Mouse (Mus musculus): Measurements from ENCODE around the gene Large1. TPM values are rescaled to one million over a fixed set of nuclear protein-coding genes. Genes with fewer than 3 reads are reported as not detected.
"Not testable (repeated sequence)": the region's sequence is repeated elsewhere in the genome, so short reads cannot be mapped to it uniquely, and the experiment has no call there.

Gene Large1
- total RNA-seq, 2 experiments from 2014 or later: 1.4 to 5.3 TPM

- no peak for ATAC-seq (replicated peaks; ENCODE audit: poor library complexity)
These were observed 305.2 kb downstream of the Large1 start for GRCm38 (mm10) chr8:73048136-73048535.

- ATAC-seq (replicated peaks; ENCODE audit: poor library complexity): no peak
These were observed 323.6 kb downstream of the Large1 start for GRCm38 (mm10) chr8:73029787-73030186.

GRCm38 (mm10) chr8:73018241-73018640 is 335.1 kb downstream of the Large1 start:
- ATAC-seq (replicated peaks; ENCODE audit: poor library complexity): no peak

- ATAC-seq (replicated peaks; ENCODE audit: poor library complexity): no peak
These were observed 335.7 kb downstream of the Large1 start for GRCm38 (mm10) chr8:73017601-73018000.

- no peak for ATAC-seq (replicated peaks; ENCODE audit: poor library complexity)
These were observed 337.0 kb downstream of the Large1 start for GRCm38 (mm10) chr8:73016303-73016702.

- no peak for ATAC-seq (replicated peaks; ENCODE audit: poor library complexity)
These were observed 345.9 kb downstream of the Large1 start for GRCm38 (mm10) chr8:73007489-73007888.

GRCm38 (mm10) chr8:73003858-73004257 is 349.5 kb downstream of the Large1 start:
- peak; percentile 69 for ATAC-seq (replicated peaks; ENCODE audit: poor library complexity)

- no peak for ATAC-seq (replicated peaks; ENCODE audit: poor library complexity)
These were observed 359.5 kb downstream of the Large1 start for GRCm38 (mm10) chr8:72993831-72994230.

- ATAC-seq (replicated peaks; ENCODE audit: poor library complexity): no peak
These were observed 362.9 kb downstream of the Large1 start for GRCm38 (mm10) chr8:72990425-72990824.

- ATAC-seq (replicated peaks; ENCODE audit: poor library complexity): no peak
These were observed 370.5 kb downstream of the Large1 start for GRCm38 (mm10) chr8:72982832-72983231.

- no peak for ATAC-seq (replicated peaks; ENCODE audit: poor library complexity)
These were observed 398.3 kb downstream of the Large1 start for GRCm38 (mm10) chr8:72955074-72955473.

- not testable (repeated sequence) for ATAC-seq (replicated peaks; ENCODE audit: poor library complexity)
These were observed 411.9 kb downstream of the Large1 start for GRCm38 (mm10) chr8:72941393-72941792.

- ATAC-seq (replicated peaks; ENCODE audit: poor library complexity): no peak
These were observed 434.0 kb downstream of the Large1 start for GRCm38 (mm10) chr8:72919182-72919902.

- ATAC-seq (replicated peaks; ENCODE audit: poor library complexity): no peak
These were observed 447.8 kb downstream of the Large1 start for GRCm38 (mm10) chr8:72905491-72905890.

GRCm38 (mm10) chr8:72901591-72901990 is 451.7 kb downstream of the Large1 start:
- ATAC-seq (replicated peaks; ENCODE audit: poor library complexity): no peak

- ATAC-seq (replicated peaks; ENCODE audit: poor library complexity): no peak
These were observed 454.0 kb downstream of the Large1 start for GRCm38 (mm10) chr8:72899321-72899720.

- ATAC-seq (replicated peaks; ENCODE audit: poor library complexity): no peak
These were observed 470.3 kb downstream of the Large1 start for GRCm38 (mm10) chr8:72883033-72883432.

GRCm38 (mm10) chr8:72873411-72873810 is 479.9 kb downstream of the Large1 start:
- no peak for ATAC-seq (replicated peaks; ENCODE audit: poor library complexity)

- ATAC-seq (replicated peaks; ENCODE audit: poor library complexity): no peak
These were observed 506.5 kb downstream of the Large1 start for GRCm38 (mm10) chr8:72846881-72847280.

GRCm38 (mm10) chr8:72835863-72836262 is 517.5 kb downstream of the Large1 start:
- ATAC-seq (replicated peaks; ENCODE audit: poor library complexity): peak; percentile 86

- peak; percentile 70 for ATAC-seq (replicated peaks; ENCODE audit: poor library complexity)
These were observed 520.2 kb downstream of the Large1 start for GRCm38 (mm10) chr8:72833112-72833511.

- ATAC-seq (replicated peaks; ENCODE audit: poor library complexity): no peak
These were observed 521.0 kb downstream of the Large1 start for GRCm38 (mm10) chr8:72832371-72832770.

Data from megakaryocyte progenitor cell, adult 5-6 weeks (primary cell).